ENCODE assay signal across 18 mouse cellular contexts in the genomic region with DNA sequence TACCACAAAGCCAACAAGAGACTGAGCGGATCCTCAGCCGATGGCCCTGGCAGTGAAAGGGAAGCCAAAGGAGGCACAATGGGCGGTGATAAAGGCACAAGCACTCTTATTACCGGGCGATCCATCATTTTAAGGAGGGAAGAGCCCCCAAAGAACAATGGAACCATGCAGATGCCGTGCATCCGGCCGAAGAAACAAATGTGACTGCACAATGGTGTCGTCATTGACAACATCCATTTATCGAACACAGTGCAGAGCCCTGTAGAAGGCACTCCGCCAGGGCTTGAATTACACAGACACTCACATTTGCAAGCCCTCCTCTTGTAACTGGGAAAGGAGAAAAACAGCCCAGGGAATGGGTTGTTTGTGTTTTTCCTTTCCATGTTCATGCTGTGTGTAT.
A peak's percentile ranks its signal among the peaks of the same experiment; 100 is the strongest.
DNase-seq lines count a peak whose midpoint lies in the region; ATAC-seq and TF ChIP-seq lines count a peak whose summit lies in the region.
"Had no signal": no experiment of that assay in that cellular context is flagged by ENCODE, and none has a peak within 500 bp of the region (broad histone marks: within the 10 kb centered on the region; RNA-seq: fewer than 3 reads in every experiment).

No protein-coding gene starts in this region.

- 0 out of 2 replicates have a peak, but pooled peaks cover 4% of the 10 kb centered on the region for H3K4me1 ChIP-seq in forebrain, embryonic 14.5 days (ENCODE audit: control insufficient read depth, insufficient read depth, low read length)
- H3K4me1 ChIP-seq in forebrain, embryonic 15.5 days, result 0 out of 2 replicates have a peak, but pooled peaks cover 5% of the 10 kb centered on the region
- no peaks in the 10 kb centered on the region for H3K4me1 ChIP-seq in testis, adult 2 months (ENCODE audit: control insufficient read depth, insufficient read depth, low read length)
- H3K4me1 ChIP-seq in hindbrain, postnatal 0 days (ENCODE audit: insufficient read depth, low read length), result no peaks in the 10 kb centered on the region
- H3K4me1 ChIP-seq: heart, embryonic 12.5 days; intestine, embryonic 15.5 days; limb, embryonic 12.5 days; liver, embryonic 13.5 days had no signal

- TF ChIP-seq POLR2A in testis, adult 2 months (IDR thresholded peaks at IDR 0.05; ENCODE audit: control insufficient read depth, low read depth, low read length), result no peak

- H3K36me3 ChIP-seq in forebrain, embryonic 14.5 days (ENCODE audit: control insufficient read depth, insufficient read depth, low read length), result no peaks in the 10 kb centered on the region
- no peaks in the 10 kb centered on the region for H3K36me3 ChIP-seq in forebrain, embryonic 15.5 days
- H3K36me3 ChIP-seq in testis, adult 2 months (ENCODE audit: control insufficient read depth, insufficient read depth, low read length), result no peaks in the 10 kb centered on the region
- no peaks in the 10 kb centered on the region for H3K36me3 ChIP-seq in hindbrain, postnatal 0 days (ENCODE audit: insufficient read depth, low read length)
- H3K36me3 ChIP-seq: heart, embryonic 12.5 days; intestine, embryonic 15.5 days; limb, embryonic 12.5 days; liver, embryonic 13.5 days had no signal

- H3K9ac ChIP-seq in forebrain, embryonic 14.5 days (ENCODE audit: low read length), result no peak overlapping the region
- H3K9ac ChIP-seq in forebrain, embryonic 15.5 days (replicated peaks), result no peak overlapping the region
- no peak overlapping the region for H3K9ac ChIP-seq in hindbrain, postnatal 0 days (replicated peaks; ENCODE audit: low read length)
- H3K9ac ChIP-seq: heart, embryonic 12.5 days; intestine, embryonic 15.5 days; limb, embryonic 12.5 days; liver, embryonic 13.5 days had no signal

- H3K27ac ChIP-seq in forebrain, embryonic 14.5 days (ENCODE audit: low read depth, low read length), result no peak overlapping the region
- H3K27ac ChIP-seq in forebrain, embryonic 15.5 days (replicated peaks), result no peak overlapping the region
- no peak overlapping the region for H3K27ac ChIP-seq in testis, adult 2 months (ENCODE audit: control insufficient read depth, insufficient read depth, low read depth, low read length)
- H3K27ac ChIP-seq in hindbrain, postnatal 0 days, result no peak overlapping the region
- H3K27ac ChIP-seq: gastrocnemius, adult 2 months; intestine, embryonic 15.5 days; limb, embryonic 12.5 days; liver, embryonic 13.5 days had no signal

- no peak for TF ChIP-seq CTCF in testis, adult 2 months (IDR thresholded peaks at IDR 0.05; ENCODE audit: control insufficient read depth, insufficient read depth, insufficient replicate concordance, low read depth, low read length)
- TF ChIP-seq CTCF in hindbrain, postnatal 0 days (IDR thresholded peaks at IDR 0.05; ENCODE audit: low read depth), result no peak

- no peaks in the 10 kb centered on the region for H3K27me3 ChIP-seq in forebrain, embryonic 14.5 days (replicated peaks; ENCODE audit: control insufficient read depth, insufficient read depth, low read length)
- H3K27me3 ChIP-seq in forebrain, embryonic 15.5 days, result 0 out of 2 replicates have a peak, but pooled peaks cover 3% of the 10 kb centered on the region
- no peaks in the 10 kb centered on the region for H3K27me3 ChIP-seq in testis, adult 2 months (ENCODE audit: control insufficient read depth, insufficient read depth, low read length)
- H3K27me3 ChIP-seq in hindbrain, postnatal 0 days (ENCODE audit: insufficient read depth, low read length), result no peaks in the 10 kb centered on the region
- H3K27me3 ChIP-seq: CH12.LX; intestine, embryonic 15.5 days; liver, embryonic 13.5 days had no signal

- peak; percentile 28 for DNase-seq in forebrain, embryonic 14.5 days (ENCODE audit: low spot score)
- DNase-seq in testis, postnatal 10 days (ENCODE audit: low spot score), result no peak
- DNase-seq in hindbrain, postnatal 0 days (ENCODE audit: low spot score), result peak; percentile 13
- DNase-seq in cerebellum, adult 11-12 months, result no peak
- DNase-seq in spleen, postnatal 36 days (ENCODE audit: low spot score in 2 of 2), result no peak
- DNase-seq: adrenal gland, postnatal 10 days; cerebellum, adult 8-10 months; gastrocnemius, adult 2 months; liver, embryonic 13.5 days; midbrain, embryonic 14.5 days; thymus, postnatal 36 days had no signal

- H3K4me2 ChIP-seq in forebrain, embryonic 14.5 days (ENCODE audit: low read length), result no peak overlapping the region
- no peak overlapping the region for H3K4me2 ChIP-seq in forebrain, embryonic 15.5 days (replicated peaks)
- peak overlapping the region; percentile 36 for H3K4me2 ChIP-seq in hindbrain, postnatal 0 days (ENCODE audit: low read depth, low read length)
- H3K4me2 ChIP-seq: heart, embryonic 12.5 days; intestine, embryonic 15.5 days; limb, embryonic 12.5 days; liver, embryonic 13.5 days had no signal

- no peak overlapping the region for H3K4me3 ChIP-seq in forebrain, embryonic 14.5 days (ENCODE audit: low read depth, low read length)
- H3K4me3 ChIP-seq in forebrain, embryonic 15.5 days, result no peak overlapping the region
- H3K4me3 ChIP-seq in testis, adult 2 months (ENCODE audit: control insufficient read depth, low read depth, low read length), result peak overlapping the region; percentile 67
- no peak overlapping the region for H3K4me3 ChIP-seq in hindbrain, postnatal 0 days (ENCODE audit: low read length)
- H3K4me3 ChIP-seq: gastrocnemius, adult 2 months; heart, embryonic 12.5 days; intestine, embryonic 15.5 days; limb, embryonic 12.5 days; liver, embryonic 13.5 days had no signal

- ATAC-seq in forebrain, embryonic 14.5 days, result no peak
- no peak for ATAC-seq in forebrain, embryonic 15.5 days (replicated peaks)
- ATAC-seq in hindbrain, postnatal 0 days, result no peak
- ATAC-seq: forebrain, embryonic 16.5 days; intestine, embryonic 15.5 days had no signal

- WGBS in forebrain, embryonic 14.5 days, result 58% methylated on average over 11 of the region's 11 CpGs
- 45% methylated on average over 11 of the region's 11 CpGs for WGBS in forebrain, embryonic 15.5 days
- 27% methylated on average over 11 of the region's 11 CpGs for WGBS in hindbrain, postnatal 0 days

- H3K9me3 ChIP-seq in forebrain, embryonic 14.5 days (replicated peaks; ENCODE audit: control insufficient read depth, low read length), result no peaks in the 10 kb centered on the region
- H3K9me3 ChIP-seq in forebrain, embryonic 15.5 days, result no peaks in the 10 kb centered on the region
- H3K9me3 ChIP-seq in hindbrain, postnatal 0 days (ENCODE audit: low read length), result no peaks in the 10 kb centered on the region
- H3K9me3 ChIP-seq: heart, embryonic 12.5 days; intestine, embryonic 15.5 days; limb, embryonic 12.5 days; liver, embryonic 13.5 days had no signal

Comparison
In these comparisons a context has a peak if more than half of its experiments do, and no peak if none do; other contexts are left out.
1. DNase-seq: peak in forebrain, embryonic 14.5 days (single experiment) and hindbrain, postnatal 0 days (single experiment); none in testis, postnatal 10 days (single experiment), cerebellum, adult 11-12 months (single experiment) and spleen, postnatal 36 days (0 of 2).